ENCODE assay signal across 7 mouse cellular contexts in genomic region chr10:63429785-63430305, GRCm38 (mm10). TPM values are rescaled to one million over a fixed set of nuclear protein-coding genes. Genes with fewer than 3 reads are reported as not detected.
A peak's percentile ranks its signal among the peaks of the same experiment; 100 is the strongest.
DNase-seq lines count a peak whose midpoint lies in the region; ATAC-seq lines count a peak whose summit lies in the region.

Gene Ctnna3, plus strand, starts transcription at chr10:63430098.

- H3K4me2 ChIP-seq in intestine, embryonic 16.5 days (ENCODE audit: low read depth, low read length) = peak within 1 kb of the TSS; percentile 77
- peak within 1 kb of the TSS; percentile 71 for H3K4me2 ChIP-seq in midbrain, embryonic 11.5 days

- DNase-seq in adrenal gland, adult 8-10 months = peak; percentile 87
- peak; percentile 90 for DNase-seq in embryo, embryonic 9.5 days (ENCODE audit: extremely low spot score)
- DNase-seq in gastrocnemius, postnatal 4 days (ENCODE audit: low spot score in 2 of 2) = peak; percentile 68 to 79
- peak; percentile 84 to 88 for DNase-seq in left cerebral cortex, postnatal 36 days (ENCODE audit: low spot score in 2 of 2)
- DNase-seq in midbrain, embryonic 11.5 days (ENCODE audit: low spot score, missing footprints) = peak; percentile 99
- DNase-seq in skeletal muscle tissue, adult 2 months (ENCODE audit: low read depth, low spot score) = peak; percentile 96

- no peaks in the 10 kb centered on the region for H3K27me3 ChIP-seq in intestine, embryonic 16.5 days (replicated peaks; ENCODE audit: control insufficient read depth, insufficient read depth, low read length)
- no peaks in the 10 kb centered on the region for H3K27me3 ChIP-seq in midbrain, embryonic 11.5 days (ENCODE audit: control insufficient read depth, insufficient read depth, low read length)

- H3K4me3 ChIP-seq in intestine, embryonic 16.5 days (ENCODE audit: low read length) = peak within 1 kb of the TSS; percentile 84
- H3K4me3 ChIP-seq in midbrain, embryonic 11.5 days (ENCODE audit: low read depth, low read length) = peak within 1 kb of the TSS; percentile 64

- H3K9me3 ChIP-seq in intestine, embryonic 16.5 days (ENCODE audit: control insufficient read depth, low read length) = no peaks in the 10 kb centered on the region
- H3K9me3 ChIP-seq in midbrain, embryonic 11.5 days (ENCODE audit: control insufficient read depth, low read length) = no peaks in the 10 kb centered on the region

- peak within 1 kb of the TSS; percentile 68 for H3K27ac ChIP-seq in intestine, embryonic 16.5 days (ENCODE audit: low read length)
- no peak within 1 kb of the TSS for H3K27ac ChIP-seq in midbrain, embryonic 11.5 days (ENCODE audit: low read depth, low read length)

- under 1% methylated on average over 55 of the region's 55 CpGs for WGBS in intestine, embryonic 16.5 days
- under 1% methylated on average over 55 of the region's 55 CpGs for WGBS in midbrain, embryonic 11.5 days

- no peaks in the 10 kb centered on the region for H3K36me3 ChIP-seq in intestine, embryonic 16.5 days (ENCODE audit: control insufficient read depth, insufficient read depth, low read length)
- H3K36me3 ChIP-seq in midbrain, embryonic 11.5 days (ENCODE audit: control insufficient read depth, insufficient read depth, low read length) = no peaks in the 10 kb centered on the region

- no peaks in the 10 kb centered on the region for H3K4me1 ChIP-seq in intestine, embryonic 16.5 days (ENCODE audit: control insufficient read depth, insufficient read depth, low read length)
- H3K4me1 ChIP-seq in midbrain, embryonic 11.5 days (ENCODE audit: control insufficient read depth, insufficient read depth, low read length) = no peaks in the 10 kb centered on the region

- H3K9ac ChIP-seq in intestine, embryonic 16.5 days (ENCODE audit: low read depth, low read length) = peak within 1 kb of the TSS; percentile 79
- peak within 1 kb of the TSS; percentile 64 for H3K9ac ChIP-seq in midbrain, embryonic 11.5 days (ENCODE audit: low read length)

- ATAC-seq in intestine, embryonic 16.5 days = peak; percentile 97
- ATAC-seq in midbrain, embryonic 11.5 days (ENCODE audit: low FRiP score) = peak; percentile 96

- intact Hi-C loops in left cerebral cortex, postnatal 36 days (cut with DNase I) = no loop called here

RNA-seq across cellular contexts. Expression of gene Ctnna3, which starts in this region (rescaled TPM):
- 1 to 10 TPM in 2 of 4 experiments, under 1 TPM in 2; 0.52 to 1.9 (median 0.89) TPM for total RNA-seq in adrenal gland, adult 8-10 months (2022)
- total RNA-seq in gastrocnemius, postnatal 4 days (2021) = 10 to 100 TPM; 25.3 to 27.7 TPM
- polyA plus RNA-seq in intestine, embryonic 16.5 days (2015; fragmentation: Nextera tagmentation; extraction: Ambion mirVana) = 0.77 and 0.89 TPM in 2 replicates
- total RNA-seq in left cerebral cortex, postnatal 36 days (2021) = 1 to 10 TPM; 1.8 to 2.7 TPM
- 0.06 TPM in 1 of 2 replicates, not detected in the other for polyA plus RNA-seq in midbrain, embryonic 11.5 days (2014; fragmentation: Nextera tagmentation; extraction: Ambion mirVana)

Comparison
In these comparisons a context has a peak if more than half of its experiments do, and no peak if none do; other contexts are left out.
1. RNA of gene Ctnna3 (total RNA-seq): 25.3 to 27.7 TPM in gastrocnemius, postnatal 4 days; 1.8 to 2.7 TPM in left cerebral cortex, postnatal 36 days and 0.52 to 1.9 TPM in adrenal gland, adult 8-10 months; every median in the first group is over 4 times any median in the second.
2. Peak in ATAC-seq, H3K4me3 ChIP-seq, H3K27ac ChIP-seq, H3K9ac ChIP-seq and H3K4me2 ChIP-seq in intestine, embryonic 16.5 days; RNA of the gene not detected or under 1 TPM.
3. Peak in DNase-seq, ATAC-seq, H3K4me3 ChIP-seq, H3K9ac ChIP-seq and H3K4me2 ChIP-seq in midbrain, embryonic 11.5 days; RNA of the gene not detected or under 1 TPM.
4. Peak in every context shown above with its lines, with median percentiles within 50 percentile points of each other: DNase-seq.